Comparison of ENCODE assay signal across 17 mouse cellular contexts in the genomic region with DNA sequence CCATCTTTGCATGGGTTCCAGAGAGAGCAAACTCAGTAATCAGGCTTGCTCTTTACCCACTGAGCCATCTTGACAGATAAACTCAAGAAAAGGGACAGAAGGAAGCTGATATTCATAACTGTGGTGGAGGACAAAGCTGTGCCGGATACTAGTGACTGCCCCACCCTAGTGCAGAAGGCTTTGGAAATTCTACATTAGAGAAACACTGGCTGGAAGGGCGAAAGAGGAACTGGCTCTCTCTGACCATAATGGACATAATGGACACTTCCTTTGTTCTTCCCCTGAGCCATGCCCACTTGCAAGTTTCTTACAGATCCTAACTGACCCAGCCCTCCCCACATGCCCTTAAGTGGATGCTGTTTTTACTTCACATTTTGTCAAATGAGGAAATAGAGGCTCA. TPM values are rescaled to one million over a fixed set of nuclear protein-coding genes. Genes with fewer than 3 reads are reported as not detected.
DNase-seq lines count a peak whose midpoint lies in the region; ATAC-seq and TF ChIP-seq lines count a peak whose summit lies in the region.
"Had no signal": no experiment of that assay in that cellular context is flagged by ENCODE, and none has a peak within 500 bp of the region (broad histone marks: within the 10 kb centered on the region; RNA-seq: fewer than 3 reads in every experiment).

No protein-coding gene starts in this region.

- no peak overlapping the region for H3K4me3 ChIP-seq in lung, embryonic 14.5 days (ENCODE audit: low read depth, low read length)
- no peak overlapping the region for H3K4me3 ChIP-seq in lung, adult 2 months (replicated peaks; ENCODE audit: extremely low read depth, low read depth, low read length)
- no peak overlapping the region for H3K4me3 ChIP-seq in lung, postnatal 0 days (ENCODE audit: low read depth, low read length)
- H3K4me3 ChIP-seq in small intestine, adult 2 months (ENCODE audit: low read depth, low read length) = no peak overlapping the region
- H3K4me3 ChIP-seq: hindbrain, embryonic 10.5 days; intestine, embryonic 15.5 days; limb, embryonic 15.5 days; neural tube, embryonic 12.5 days had no signal

- no peaks in the 10 kb centered on the region for H3K27me3 ChIP-seq in lung, embryonic 14.5 days (ENCODE audit: insufficient read depth, low read length)
- no peaks in the 10 kb centered on the region for H3K27me3 ChIP-seq in lung, postnatal 0 days (replicated peaks; ENCODE audit: insufficient read depth, low read length)
- no peaks in the 10 kb centered on the region for H3K27me3 ChIP-seq in small intestine, adult 2 months (ENCODE audit: control insufficient read depth, insufficient read depth, low read length)
- H3K27me3 ChIP-seq: intestine, embryonic 15.5 days; limb, embryonic 15.5 days; neural tube, embryonic 12.5 days had no signal

- H3K9me3 ChIP-seq in lung, embryonic 14.5 days (ENCODE audit: low read depth, low read length) = no peaks in the 10 kb centered on the region
- H3K9me3 ChIP-seq in lung, postnatal 0 days (ENCODE audit: low read length) = no peaks in the 10 kb centered on the region
- H3K9me3 ChIP-seq: hindbrain, embryonic 10.5 days; intestine, embryonic 15.5 days; limb, embryonic 15.5 days; neural tube, embryonic 12.5 days had no signal

- no peak overlapping the region; the same call in 1 of the 2 replicates for H3K27ac ChIP-seq in lung, embryonic 14.5 days (ENCODE audit: low read depth)
- H3K27ac ChIP-seq in lung, postnatal 0 days (ENCODE audit: low read length) = 0 out of 2 replicates have a peak overlapping the region, but pooled peaks have one; percentile 38
- H3K27ac ChIP-seq in small intestine, adult 2 months (ENCODE audit: insufficient read depth, low read depth, low read length) = peak overlapping the region; percentile 27; the same call in 1 of the 2 replicates
- H3K27ac ChIP-seq: hindbrain, embryonic 10.5 days; intestine, embryonic 15.5 days; limb, embryonic 15.5 days; neural tube, embryonic 12.5 days had no signal

- no peak for TF ChIP-seq POLR2A in lung, adult 2 months (IDR thresholded peaks at IDR 0.05; ENCODE audit: borderline replicate concordance, extremely low read depth, low read depth, low read length)
- no peak for TF ChIP-seq POLR2A in small intestine, adult 2 months (IDR thresholded peaks at IDR 0.05; ENCODE audit: low read depth, low read length)

- no peaks in the 10 kb centered on the region for H3K36me3 ChIP-seq in lung, embryonic 14.5 days (ENCODE audit: insufficient read depth)
- H3K36me3 ChIP-seq in lung, postnatal 0 days (ENCODE audit: insufficient read depth, low read length) = no peaks in the 10 kb centered on the region
- no peaks in the 10 kb centered on the region for H3K36me3 ChIP-seq in small intestine, adult 2 months (ENCODE audit: control insufficient read depth, insufficient read depth, low read length)
- H3K36me3 ChIP-seq: hindbrain, embryonic 10.5 days; intestine, embryonic 15.5 days; limb, embryonic 15.5 days; neural tube, embryonic 12.5 days had no signal

- no peak for ATAC-seq in lung, embryonic 14.5 days (ENCODE audit: insufficient read depth)
- ATAC-seq in common myeloid progenitor, adult 5-6 weeks (replicated peaks; ENCODE audit: low read depth, poor library complexity, severe bottlenecking) = 0 out of 2 replicates have a peak, but pooled peaks have one; percentile 3
- ATAC-seq in lung, postnatal 0 days = no peak
- ATAC-seq: forebrain, embryonic 16.5 days; intestine, embryonic 15.5 days had no signal

- peaks cover 7% of the 10 kb centered on the region; the same call in 1 of the 2 replicates for H3K4me1 ChIP-seq in lung, embryonic 14.5 days (ENCODE audit: insufficient read depth)
- peaks cover 24% of the 10 kb centered on the region for H3K4me1 ChIP-seq in lung, adult 2 months (ENCODE audit: control insufficient read depth, insufficient read depth, low read length)
- peaks cover 12% of the 10 kb centered on the region; the same call in 1 of the 2 replicates for H3K4me1 ChIP-seq in lung, postnatal 0 days (ENCODE audit: insufficient read depth, low read depth, low read length)
- H3K4me1 ChIP-seq in small intestine, adult 2 months (ENCODE audit: control insufficient read depth, insufficient read depth, insufficient read length, low read length) = peaks cover 9% of the 10 kb centered on the region; the same call in 1 of the 2 replicates

- H3K4me2 ChIP-seq in lung, embryonic 14.5 days = no peak overlapping the region
- no peak overlapping the region for H3K4me2 ChIP-seq in lung, postnatal 0 days (replicated peaks; ENCODE audit: low read depth, low read length)
- H3K4me2 ChIP-seq: intestine, embryonic 15.5 days; limb, embryonic 15.5 days; neural tube, embryonic 12.5 days had no signal

- DNase-seq in lung, embryonic 14.5 days = peak; percentile 11
- no peak for DNase-seq in lung, adult 2 months
- peak; percentile 58 for DNase-seq in lung, postnatal 0 days (ENCODE audit: low spot score)
- DNase-seq in layer of hippocampus, adult 9-10 months (ENCODE audit: low spot score) = no peak
- DNase-seq in retina, postnatal 1 day = no peak
- DNase-seq: adrenal gland, postnatal 10 days; gastrocnemius, postnatal 25 days; midbrain, embryonic 14.5 days; right cerebral cortex, adult 18-20 months; thymus, postnatal 25 days had no signal

- peak; percentile 44 for TF ChIP-seq EP300 in lung, postnatal 0 days (IDR thresholded peaks at IDR 0.05)

- no peak overlapping the region for H3K9ac ChIP-seq in lung, embryonic 14.5 days
- H3K9ac ChIP-seq in lung, postnatal 0 days (replicated peaks; ENCODE audit: low read depth) = no peak overlapping the region
- H3K9ac ChIP-seq: intestine, embryonic 15.5 days; limb, embryonic 15.5 days; neural tube, embryonic 12.5 days had no signal

- no peak for TF ChIP-seq CTCF in lung, embryonic 14.5 days (IDR thresholded peaks at IDR 0.05; ENCODE audit: low read depth)
- TF ChIP-seq CTCF in lung, adult 2 months (IDR thresholded peaks at IDR 0.05; ENCODE audit: insufficient read depth, low read length) = no peak
- no peak for TF ChIP-seq CTCF in lung, postnatal 0 days (IDR thresholded peaks at IDR 0.05)
- TF ChIP-seq CTCF in small intestine, adult 2 months (IDR thresholded peaks at IDR 0.05; ENCODE audit: extremely low read depth, insufficient read length, insufficient replicate concordance, low read depth, low read length) = no peak

- WGBS in lung, embryonic 14.5 days = 75% methylated on average over 2 of the region's 2 CpGs
- WGBS in lung, adult 2 months = 46% methylated on average over 2 of the region's 2 CpGs
- 61% methylated on average over 2 of the region's 2 CpGs for WGBS in lung, postnatal 0 days
- WGBS in small intestine, adult 2 months = 81% methylated on average over 2 of the region's 2 CpGs

RNA-seq across cellular contexts. Expression of a gene that starts 7.4 kb away (rescaled TPM):
- 24.6 and 26.3 TPM in 2 replicates for polyA plus RNA-seq in lung, embryonic 14.5 days (2014; fragmentation: Nextera tagmentation; extraction: Ambion mirVana)
- polyA plus RNA-seq in lung, adult 2 months (2012; rRNA removed) = 40.0 and 58.0 TPM in 2 replicates
- 2.4 and 4.8 TPM in 2 replicates for total RNA-seq in common myeloid progenitor, adult 5-6 weeks (2017)
- 33.6 and 38.7 TPM in 2 replicates for polyA plus RNA-seq in lung, postnatal 0 days (2015; fragmentation: Nextera tagmentation; extraction: Ambion mirVana)
- polyA plus RNA-seq in small intestine, adult 2 months (2012; rRNA removed) = 2.8 and 5.0 TPM in 2 replicates

RNA-seq across cellular contexts. Expression of a gene that starts 23.4 kb away (rescaled TPM):
- 210 and 227 TPM in 2 replicates for polyA plus RNA-seq in lung, embryonic 14.5 days (2014; fragmentation: Nextera tagmentation; extraction: Ambion mirVana)
- 8.0 and 9.2 TPM in 2 replicates for polyA plus RNA-seq in lung, adult 2 months (2012; rRNA removed)
- total RNA-seq in common myeloid progenitor, adult 5-6 weeks (2017) = 262 and 325 TPM in 2 replicates
- 14.6 and 14.9 TPM in 2 replicates for polyA plus RNA-seq in lung, postnatal 0 days (2015; fragmentation: Nextera tagmentation; extraction: Ambion mirVana)
- 8.7 and 22.0 TPM in 2 replicates for polyA plus RNA-seq in small intestine, adult 2 months (2012; rRNA removed)

RNA-seq across cellular contexts. Expression of a gene that starts 52.5 kb away (rescaled TPM):
- polyA plus RNA-seq in lung, embryonic 14.5 days (2014; fragmentation: Nextera tagmentation; extraction: Ambion mirVana) = 18.7 and 20.8 TPM in 2 replicates
- 33.3 and 66.5 TPM in 2 replicates for polyA plus RNA-seq in lung, adult 2 months (2012; rRNA removed)
- 7.7 and 8.6 TPM in 2 replicates for total RNA-seq in common myeloid progenitor, adult 5-6 weeks (2017)
- polyA plus RNA-seq in lung, postnatal 0 days (2015; fragmentation: Nextera tagmentation; extraction: Ambion mirVana) = 29.7 and 34.3 TPM in 2 replicates
- polyA plus RNA-seq in small intestine, adult 2 months (2012; rRNA removed) = 19.2 and 28.0 TPM in 2 replicates

Comparison
In these comparisons a context has a peak if more than half of its experiments do, and no peak if none do; other contexts are left out.
1. DNase-seq: peak in lung, embryonic 14.5 days (single experiment) and lung, postnatal 0 days (single experiment); none in lung, adult 2 months (single experiment), layer of hippocampus, adult 9-10 months (single experiment) and retina, postnatal 1 day (single experiment).